Comparison of ENCODE assay signal across 8 mouse cellular contexts in genomic region chr19:12517671-12518540, GRCm38 (mm10). TPM values are rescaled to one million over a fixed set of nuclear protein-coding genes. Genes with fewer than 3 reads are reported as not detected.
A peak's percentile ranks its signal among the peaks of the same experiment; 100 is the strongest.
DNase-seq lines count a peak whose midpoint lies in the region; ATAC-seq and TF ChIP-seq lines count a peak whose summit lies in the region.

No protein-coding gene starts in this region.

- H3K27me3 ChIP-seq in hindbrain, postnatal 0 days (ENCODE audit: insufficient read depth, low read length), result no peaks in the 10 kb centered on the region

- DNase-seq in R1 (ENCODE audit: low read depth, low spot score), result peak; percentile 75
- DNase-seq in cerebellum, postnatal 14 days, result peak; percentile 66 to 71
- peak; percentile 57 for DNase-seq in gastrocnemius, adult 18-20 months (ENCODE audit: low spot score)
- peak; percentile 88 for DNase-seq in hindbrain, postnatal 0 days (ENCODE audit: low spot score)
- DNase-seq in left cerebral cortex, adult 18-20 months (ENCODE audit: low spot score in 2 of 2), result peak; percentile 59 to 63
- DNase-seq in lung, postnatal 4 days, result peak; percentile 48 to 70
- peak; percentile 69 for DNase-seq in right cerebral cortex, adult 18-20 months
- DNase-seq in urinary bladder, postnatal 25 days (ENCODE audit: low spot score), result peak; percentile 50

- H3K9ac ChIP-seq in hindbrain, postnatal 0 days (replicated peaks; ENCODE audit: low read length), result peak overlapping the region; percentile 61

- H3K4me2 ChIP-seq in hindbrain, postnatal 0 days (ENCODE audit: low read depth, low read length), result peak overlapping the region; percentile 75

- ATAC-seq in hindbrain, postnatal 0 days, result peak; percentile 91

- H3K9me3 ChIP-seq in hindbrain, postnatal 0 days (ENCODE audit: low read length), result no peaks in the 10 kb centered on the region

- peak overlapping the region; percentile 57 for H3K4me3 ChIP-seq in hindbrain, postnatal 0 days (ENCODE audit: low read length)

- 2% methylated on average over 15 of the region's 16 CpGs for WGBS in hindbrain, postnatal 0 days

- no peaks in the 10 kb centered on the region for H3K4me1 ChIP-seq in hindbrain, postnatal 0 days (ENCODE audit: insufficient read depth, low read length)

- TF ChIP-seq CTCF in hindbrain, postnatal 0 days (IDR thresholded peaks at IDR 0.05; ENCODE audit: low read depth), result peak; percentile 81

- no peaks in the 10 kb centered on the region for H3K36me3 ChIP-seq in hindbrain, postnatal 0 days (ENCODE audit: insufficient read depth, low read length)

- peak overlapping the region; percentile 65; the same call in 1 of the 2 replicates for H3K27ac ChIP-seq in hindbrain, postnatal 0 days

RNA-seq across cellular contexts. Expression of gene Dtx4, which starts 16.7 kb away (rescaled TPM):
- 1 to 10 TPM; 2.9 to 3.7 TPM for total RNA-seq in gastrocnemius, adult 18-20 months (2021)
- total RNA-seq in hindbrain, postnatal 0 days (2014; rRNA removed), result 54.7 and 55.6 TPM in 2 replicates
- polyA plus RNA-seq in hindbrain, postnatal 0 days (2015; fragmentation: Nextera tagmentation; extraction: Ambion mirVana), result 23.3 and 24.6 TPM in 2 replicates
- total RNA-seq in left cerebral cortex, adult 18-20 months (2021), result 10 to 100 TPM; 34.3 to 36.9 TPM

RNA-seq across cellular contexts. Expression of gene Fam111a, which starts 27.6 kb away (rescaled TPM):
- total RNA-seq in gastrocnemius, adult 18-20 months (2021), result 1 to 10 TPM; 1.3 to 2.7 TPM
- 1.9 and 4.8 TPM in 2 replicates for total RNA-seq in hindbrain, postnatal 0 days (2014; rRNA removed)
- 3.2 and 3.3 TPM in 2 replicates for polyA plus RNA-seq in hindbrain, postnatal 0 days (2015; fragmentation: Nextera tagmentation; extraction: Ambion mirVana)
- 1 to 10 TPM; 1.5 to 2.0 TPM for total RNA-seq in left cerebral cortex, adult 18-20 months (2021)

RNA-seq across cellular contexts. Expression of gene Mpeg1, which starts 57.3 kb away (rescaled TPM):
- 1 to 10 TPM in 1 of 2 experiments, under 1 TPM in 1; 0.80 to 1.6 TPM for total RNA-seq in gastrocnemius, adult 18-20 months (2021)
- total RNA-seq in hindbrain, postnatal 0 days (2014; rRNA removed), result 2.5 and 3.1 TPM in 2 replicates
- 1.0 and 1.2 TPM in 2 replicates for polyA plus RNA-seq in hindbrain, postnatal 0 days (2015; fragmentation: Nextera tagmentation; extraction: Ambion mirVana)
- total RNA-seq in left cerebral cortex, adult 18-20 months (2021), result 1 to 10 TPM; 9.7 TPM

Comparison
In these comparisons a context has a peak if more than half of its experiments do, and no peak if none do; other contexts are left out.
1. Peak in every context shown above with its lines: DNase-seq, ATAC-seq, H3K4me3 ChIP-seq and H3K27ac ChIP-seq.
2. RNA of gene Dtx4, which starts 16.7 kb away (total RNA-seq): 54.7 to 55.6 TPM in hindbrain, postnatal 0 days and 34.3 to 36.9 TPM in left cerebral cortex, adult 18-20 months; 2.9 to 3.7 TPM in gastrocnemius, adult 18-20 months; every median in the first group is over 4 times any median in the second.